Mouse (Mus musculus): ENCODE results near the gene Cacna2d1.
A peak's percentile ranks its signal among the peaks of the same experiment; 100 is the strongest.

Gene Cacna2d1

DNA sequence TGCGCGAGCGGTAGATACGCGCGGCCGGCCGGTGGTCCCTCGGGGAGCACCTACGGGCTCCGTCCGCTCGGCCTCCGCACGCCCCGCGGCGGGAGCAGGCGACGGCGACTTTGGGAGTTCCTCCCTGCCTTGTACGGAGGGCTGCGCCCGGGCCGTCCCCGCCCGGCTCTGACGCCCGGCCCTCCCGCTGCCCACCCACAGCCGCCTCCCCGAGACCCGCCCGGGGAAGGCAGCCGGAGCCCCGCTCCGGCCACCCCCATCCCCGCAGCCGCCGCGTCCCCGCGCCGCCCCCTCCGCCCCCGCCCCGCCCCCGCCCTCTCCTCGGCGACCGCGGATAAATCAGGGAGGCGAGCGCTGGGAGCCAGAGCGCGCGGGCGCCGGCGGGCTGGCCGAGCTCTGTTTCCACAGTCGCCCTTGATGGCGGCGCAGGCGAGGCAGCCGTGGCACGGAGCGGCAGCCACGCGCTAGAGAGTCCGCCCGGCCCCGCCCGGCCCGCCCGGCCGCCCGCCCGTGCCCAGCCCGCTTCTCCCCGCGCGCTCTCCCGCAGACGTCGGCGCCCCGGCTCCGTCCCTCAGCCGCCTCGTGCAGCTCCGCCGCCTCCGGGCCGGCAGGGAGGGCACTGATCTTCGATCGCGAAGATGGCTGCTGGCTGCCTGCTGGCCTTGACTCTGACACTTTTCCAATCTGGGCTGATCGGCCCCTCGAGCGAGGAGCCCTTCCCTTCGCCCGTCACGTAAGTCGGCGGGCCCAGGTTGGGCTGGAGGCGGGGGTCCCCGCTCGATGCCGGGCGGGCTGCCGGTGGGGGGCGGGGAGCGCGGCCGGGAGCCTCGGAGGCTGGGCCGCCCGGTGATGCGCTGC is at the start of gene Cacna2d1:
TSS of gene Cacna2d1 (plus strand) at position 316 of the 858 bp plus-strand sequence.
- DNase-seq, result peak; percentile 19

- DNase-seq, result no peak
Measured at GRCm38 (mm10) chr5:15895098-15895497, 39.4 kb upstream of the Cacna2d1 start.

- no peak for DNase-seq
Measured at GRCm38 (mm10) chr5:15896706-15897105, 37.8 kb upstream of the Cacna2d1 start.

DNA sequence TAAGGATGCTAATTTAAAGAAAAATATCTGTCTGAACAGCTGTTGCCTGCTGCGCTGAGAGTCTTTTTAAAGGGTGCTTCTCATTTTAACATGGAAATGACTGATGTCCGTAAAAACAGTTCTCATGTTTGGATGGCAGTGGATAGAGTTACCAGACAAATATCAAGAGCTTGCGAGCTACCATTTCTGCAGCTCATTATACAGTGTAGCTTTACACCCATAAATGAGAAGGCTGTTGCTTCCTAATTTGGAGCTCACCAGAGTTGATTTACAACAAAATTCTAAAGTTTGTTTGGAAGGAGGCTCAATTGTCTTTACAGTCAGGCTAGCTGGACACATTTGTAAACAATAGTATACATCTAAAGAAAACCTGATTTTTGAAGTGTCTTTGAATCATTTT is 28.0 kb upstream of the Cacna2d1 start:
- no peak for DNase-seq

GRCm38 (mm10) chr5:15914931-15915330 is 19.6 kb upstream of the Cacna2d1 start:
- no peak for DNase-seq

DNA sequence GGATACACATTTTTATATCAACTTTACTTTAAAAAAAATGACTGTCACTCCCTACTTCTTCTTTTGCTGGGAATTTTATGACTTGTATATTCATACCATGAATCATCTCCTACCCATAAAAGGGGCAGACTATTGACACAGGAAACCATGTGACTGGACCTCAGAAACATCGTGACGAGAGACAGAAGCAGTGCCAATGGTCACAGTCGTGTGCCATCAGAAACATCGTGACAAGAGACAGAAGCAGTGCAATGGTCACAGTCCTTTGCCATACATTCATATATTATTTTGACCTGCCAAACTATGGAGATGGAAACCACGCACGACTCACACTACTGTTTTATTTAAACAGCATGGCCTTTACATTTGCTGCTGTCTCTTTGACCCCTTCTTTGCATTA is 6.0 kb upstream of the Cacna2d1 start:
- no peak for DNase-seq

DNA sequence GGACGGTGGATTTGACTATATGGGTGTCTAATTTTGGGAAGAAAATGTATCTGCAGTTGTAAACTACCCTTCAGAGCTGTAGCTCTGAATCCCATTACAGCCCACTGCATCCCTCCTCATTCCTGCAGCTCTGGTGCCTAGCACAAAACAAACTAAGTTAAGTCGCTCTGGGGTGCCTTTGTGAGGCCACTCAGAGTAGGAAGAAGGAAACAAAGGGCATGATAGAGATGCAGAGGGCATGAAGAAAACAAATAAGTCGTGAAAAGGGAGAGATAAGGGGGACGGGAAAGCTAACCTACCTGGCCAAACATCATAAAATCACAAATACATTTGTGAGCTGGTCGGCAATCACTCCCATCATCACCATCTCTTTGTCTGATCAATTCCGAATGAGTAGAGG is 1.5 kb upstream of the Cacna2d1 start:
- DNase-seq, result no peak

GRCm38 (mm10) chr5:15933581-15934375 is 713 bp upstream of the Cacna2d1 start:
- DNase-seq, result no peak

- no peak for DNase-seq
Measured at GRCm38 (mm10) chr5:15935234-15935728, 790 bp downstream of the Cacna2d1 start.

GRCm38 (mm10) chr5:15935831-15936710 is 1.6 kb downstream of the Cacna2d1 start:
- no peak for DNase-seq

DNA sequence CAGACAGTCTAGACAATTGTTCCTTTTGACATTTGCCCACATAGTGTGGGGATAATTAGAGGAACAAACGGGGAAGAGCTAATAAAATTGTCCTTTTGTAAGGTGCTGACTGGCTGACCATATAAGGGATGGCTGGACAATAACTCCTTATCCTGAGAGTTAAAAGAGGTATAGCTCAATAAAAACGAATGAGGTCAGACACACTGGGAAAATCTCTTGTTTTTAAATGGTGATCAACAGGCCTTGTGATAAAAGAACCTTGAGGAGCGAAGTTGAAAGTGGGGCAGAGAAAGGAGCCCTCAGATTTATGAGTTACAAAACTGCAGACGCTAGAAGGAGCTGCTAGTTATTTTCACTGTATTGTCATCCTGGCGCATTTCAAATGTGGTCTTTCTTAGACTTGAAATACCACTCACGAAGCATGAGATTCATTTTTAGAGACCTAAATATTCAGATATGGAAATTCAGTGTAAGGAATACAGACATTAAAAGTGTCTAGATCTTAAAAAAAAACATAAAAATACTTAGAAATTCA is 6.8 kb downstream of the Cacna2d1 start:
- no peak for DNase-seq

DNA sequence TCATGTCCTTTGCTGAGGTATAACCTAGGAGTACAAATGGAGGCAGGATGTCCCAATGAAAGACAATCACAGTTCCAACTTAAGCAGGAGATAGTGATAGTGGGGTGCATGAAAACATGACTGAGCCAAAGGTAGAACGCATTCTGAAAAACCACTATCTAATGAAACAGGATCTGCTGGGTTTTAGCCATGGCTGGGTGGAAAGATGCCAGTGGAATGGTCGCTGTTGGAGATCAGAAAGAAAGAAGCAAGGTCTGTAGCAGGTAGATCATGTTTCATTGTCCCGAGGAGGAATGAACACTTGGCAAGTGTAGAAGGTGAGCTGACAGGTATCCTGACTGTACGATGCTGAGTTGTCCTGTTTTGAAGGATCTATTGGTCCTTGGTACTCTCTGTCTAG is 7.6 kb downstream of the Cacna2d1 start:
- DNase-seq, result no peak

DNA sequence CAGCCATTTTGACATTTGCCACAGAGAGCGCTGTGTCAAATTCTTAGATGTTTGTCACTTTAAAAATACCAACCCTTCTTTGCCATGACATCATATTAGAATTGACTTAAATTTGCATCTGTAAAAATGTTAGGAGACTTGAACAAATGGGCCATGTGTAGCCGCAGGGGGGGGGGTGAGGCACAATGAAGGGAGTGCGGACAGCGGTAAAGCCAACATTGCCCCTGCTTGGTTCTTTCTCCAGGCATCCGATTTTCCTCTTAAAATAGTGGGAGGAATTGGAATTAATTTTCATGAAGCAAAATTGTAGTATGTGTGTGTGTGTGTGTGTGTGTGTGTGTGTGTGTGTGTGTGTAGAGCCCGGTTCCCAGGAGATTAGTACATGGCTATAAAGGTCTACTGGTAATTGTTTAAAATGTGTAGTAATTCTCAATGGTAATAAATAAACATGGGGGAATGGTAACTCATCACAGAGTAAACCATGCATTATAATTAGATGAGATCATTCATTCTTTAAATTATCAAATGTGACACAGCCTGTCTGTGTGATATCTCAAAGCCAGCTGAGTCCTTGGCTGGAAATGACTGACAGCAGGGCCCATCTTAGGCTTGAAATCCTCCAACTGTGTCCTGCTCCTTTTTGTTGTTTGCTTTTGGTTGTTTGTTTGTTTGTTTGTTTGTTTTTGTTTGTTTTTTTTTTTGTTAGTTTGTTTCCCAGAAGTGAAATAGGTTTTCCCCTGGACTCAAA is 14.0 kb downstream of the Cacna2d1 start:
- DNase-seq, result no peak

- DNase-seq, result no peak
Measured at GRCm38 (mm10) chr5:15959760-15960159, 25.3 kb downstream of the Cacna2d1 start.

DNA sequence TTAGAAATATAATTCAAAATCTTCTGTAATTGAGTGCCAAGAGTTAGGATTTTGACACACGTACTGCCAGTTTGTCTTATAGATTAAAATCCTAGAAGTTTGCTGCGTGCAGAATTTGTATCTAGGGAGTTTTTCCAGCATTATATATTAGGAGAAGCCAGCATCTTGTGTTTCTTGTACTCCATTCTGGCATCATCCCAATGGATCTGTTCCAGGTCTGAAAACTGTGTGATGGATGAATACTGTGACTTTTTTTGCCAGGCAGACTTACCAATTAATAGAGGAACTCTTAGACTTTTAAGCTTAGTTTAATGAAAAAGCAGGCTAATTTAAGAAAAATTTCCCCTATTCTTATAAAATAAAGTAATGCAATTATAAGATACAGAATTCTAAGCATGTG is 27.4 kb downstream of the Cacna2d1 start:
- DNase-seq, result no peak

DNA sequence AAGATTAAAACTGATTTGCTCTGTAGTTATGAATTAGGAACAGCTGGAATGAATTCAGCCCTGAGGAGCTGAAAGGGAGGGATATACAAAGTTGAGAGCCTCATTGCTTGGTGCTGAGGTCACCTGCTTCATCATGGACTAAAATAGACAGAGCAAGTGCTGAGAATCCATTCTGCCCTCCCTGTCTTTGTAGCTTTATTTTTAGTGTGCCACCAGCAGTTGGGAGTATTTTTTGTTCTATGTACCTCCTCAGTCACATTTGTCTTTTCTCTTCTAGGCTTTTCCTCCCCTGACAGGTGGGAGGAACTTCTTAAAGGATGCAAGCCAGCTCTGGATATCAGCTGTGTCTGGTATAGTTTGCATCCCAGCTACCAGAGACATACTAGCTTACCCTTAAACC is 32.4 kb downstream of the Cacna2d1 start:
- no peak for DNase-seq

DNA sequence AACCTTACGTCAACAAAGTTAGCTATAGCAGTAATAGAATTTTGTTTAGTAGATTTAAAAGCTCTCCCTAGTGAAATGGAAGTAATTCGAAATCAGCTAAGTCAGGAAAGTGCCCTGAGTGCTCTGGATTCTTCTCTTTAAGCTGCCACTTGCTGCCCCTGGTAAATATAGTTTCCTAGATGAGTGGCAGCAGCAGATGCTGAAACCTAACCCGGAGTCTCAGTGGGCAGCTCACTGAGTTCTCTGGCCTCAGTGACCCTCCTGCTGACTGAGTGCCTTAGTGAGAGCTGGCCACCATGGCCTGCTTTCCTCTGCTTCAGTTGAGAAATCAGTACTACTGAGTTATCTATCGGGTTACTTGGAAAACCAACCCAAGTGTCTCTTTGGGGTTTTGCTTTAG is 37.3 kb downstream of the Cacna2d1 start:
- no peak for DNase-seq

- DNase-seq, result no peak
Measured at GRCm38 (mm10) chr5:15972351-15972750, 37.9 kb downstream of the Cacna2d1 start.

- no peak for DNase-seq
Measured at GRCm38 (mm10) chr5:15974652-15975051, 40.2 kb downstream of the Cacna2d1 start.

GRCm38 (mm10) chr5:15979225-15979624 is 44.7 kb downstream of the Cacna2d1 start:
- DNase-seq, result no peak

DNA sequence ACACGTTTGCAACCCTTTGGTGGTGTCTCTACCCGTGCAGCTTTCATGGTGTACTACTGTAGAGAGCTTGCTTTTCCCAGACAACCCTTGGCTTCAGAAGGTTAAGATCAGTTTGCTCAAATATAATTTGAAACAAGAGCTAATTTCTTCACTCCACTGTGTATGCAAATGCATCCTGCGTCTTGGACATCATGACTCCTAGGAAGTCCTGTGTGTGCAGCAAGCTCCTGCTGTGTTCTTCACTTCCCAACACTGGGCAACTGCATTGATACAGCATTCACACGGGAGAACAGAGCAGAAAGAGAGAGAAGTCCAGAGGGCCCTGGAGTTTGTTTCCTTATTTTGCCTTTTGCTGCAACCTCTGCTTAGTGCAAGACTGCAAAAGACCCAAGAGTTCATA is 48.1 kb downstream of the Cacna2d1 start:
- no peak for DNase-seq

- no peak for DNase-seq
Measured at GRCm38 (mm10) chr5:15983354-15983753, 48.9 kb downstream of the Cacna2d1 start.
